Mouse (Mus musculus): ENCODE measurements around the gene Mdm4. TPM values are rescaled to one million over a fixed set of nuclear protein-coding genes. Genes with fewer than 3 reads are reported as not detected.

Gene Mdm4
- polyA plus RNA-seq, 1 experiment from 2014 or later: 30.0 TPM

GRCm38 (mm10) chr1:133069275-133070120, 39.1 kb upstream of the Mdm4 start:
- Histone ChIP-seq H3K4me1 (replicated peaks) (peaks cover 55% of the 10 kb centered on the region), H3K4me3 (no peak overlapping the region), H3K4me2 (no peak overlapping the region), H3K27me3 (no peaks in the 10 kb centered on the region), H3K9me3 (no peaks in the 10 kb centered on the region), H3K36me3 (peaks cover 64% of the 10 kb centered on the region), H3K27ac (replicated peaks) (peak overlapping the region; percentile 62), H3K9ac (peak overlapping the region; percentile 31; the same call in 1 of the 2 replicates)
- 83% methylated on average over 12 of the region's 12 CpGs for WGBS
- ATAC-seq (ENCODE audit: low read depth): no peak

- Histone ChIP-seq H3K27ac (replicated peaks) (peak overlapping the region; percentile 62), H3K4me1 (replicated peaks) (peaks cover 51% of the 10 kb centered on the region), H3K4me3 (no peak overlapping the region), H3K4me2 (no peak overlapping the region), H3K27me3 (no peaks in the 10 kb centered on the region), H3K9ac (peak overlapping the region; percentile 43), H3K9me3 (no peaks in the 10 kb centered on the region), H3K36me3 (peaks cover 67% of the 10 kb centered on the region)
- 80% methylated on average over 15 of the region's 15 CpGs for WGBS
- no peak for ATAC-seq (ENCODE audit: low read depth)
Observed at GRCm38 (mm10) chr1:133068669-133069274, 38.4 kb upstream of the Mdm4 start.

GRCm38 (mm10) chr1:133068268-133068667, 37.9 kb upstream of the Mdm4 start:
- no peak overlapping the region for H3K4me3 ChIP-seq
- no peak overlapping the region for H3K4me2 ChIP-seq
- H3K27ac ChIP-seq (replicated peaks): peak overlapping the region; percentile 62
- no peak for ATAC-seq (ENCODE audit: low read depth)
- H3K9ac ChIP-seq: peak overlapping the region; percentile 43; the same call in 1 of the 2 replicates
- peaks cover 70% of the 10 kb centered on the region for H3K36me3 ChIP-seq
- no peaks in the 10 kb centered on the region for H3K27me3 ChIP-seq
- 56% methylated on average over 5 of the region's 5 CpGs for WGBS
- no peaks in the 10 kb centered on the region for H3K9me3 ChIP-seq
- H3K4me1 ChIP-seq (replicated peaks): peaks cover 51% of the 10 kb centered on the region

GRCm38 (mm10) chr1:133063164-133063563, 32.8 kb upstream of the Mdm4 start:
- no peak overlapping the region for H3K9ac ChIP-seq
- WGBS: 93% methylated on average over 6 of the region's 6 CpGs

GRCm38 (mm10) chr1:133060681-133061080, 30.3 kb upstream of the Mdm4 start:
- Histone ChIP-seq H3K4me1 (replicated peaks) (peaks cover 26% of the 10 kb centered on the region), H3K4me2 (no peak overlapping the region), H3K27ac (replicated peaks) (no peak overlapping the region), H3K4me3 (no peak overlapping the region), H3K9ac (no peak overlapping the region), H3K36me3 (peaks cover 30% of the 10 kb centered on the region), H3K9me3 (no peaks in the 10 kb centered on the region), H3K27me3 (no peaks in the 10 kb centered on the region)
- ATAC-seq (ENCODE audit: low read depth): no peak
- 70% methylated on average over 4 of the region's 4 CpGs for WGBS

More at GRCm38 (mm10) chr1:133063164-133063563, 32.8 kb upstream of the Mdm4 start:
- Histone ChIP-seq H3K4me2 (no peak overlapping the region), H3K27me3 (no peaks in the 10 kb centered on the region), H3K4me3 (no peak overlapping the region), H3K27ac (replicated peaks) (no peak overlapping the region), H3K36me3 (peaks cover 50% of the 10 kb centered on the region), H3K4me1 (replicated peaks) (peaks cover 12% of the 10 kb centered on the region), H3K9me3 (no peaks in the 10 kb centered on the region)
- no peak for ATAC-seq (ENCODE audit: low read depth)

- peaks cover 30% of the 10 kb centered on the region for H3K36me3 ChIP-seq
- no peak overlapping the region for H3K9ac ChIP-seq
- no peak overlapping the region for H3K4me2 ChIP-seq
- no peak for ATAC-seq (ENCODE audit: low read depth)
- H3K27me3 ChIP-seq: no peaks in the 10 kb centered on the region
- H3K9me3 ChIP-seq: no peaks in the 10 kb centered on the region
- H3K27ac ChIP-seq (replicated peaks): no peak overlapping the region
- no peak overlapping the region for H3K4me3 ChIP-seq
- 50% methylated on average over 2 of the region's 2 CpGs for WGBS
- H3K4me1 ChIP-seq (replicated peaks): peaks cover 32% of the 10 kb centered on the region
Observed at GRCm38 (mm10) chr1:133059592-133059991, 29.2 kb upstream of the Mdm4 start.

- no peak for ATAC-seq (ENCODE audit: low read depth)
- Histone ChIP-seq H3K9me3 (no peaks in the 10 kb centered on the region), H3K27ac (replicated peaks) (0 out of 2 replicates have a peak overlapping the region, but pooled peaks have one; percentile 33), H3K4me1 (replicated peaks) (peaks cover 49% of the 10 kb centered on the region), H3K4me3 (no peak overlapping the region), H3K36me3 (peaks cover 12% of the 10 kb centered on the region), H3K9ac (0 out of 2 replicates have a peak overlapping the region, but pooled peaks have one; percentile 22), H3K27me3 (no peaks in the 10 kb centered on the region), H3K4me2 (no peak overlapping the region)
- WGBS: 69% methylated on average over 7 of the region's 7 CpGs
Observed at GRCm38 (mm10) chr1:133057345-133058034, 27.1 kb upstream of the Mdm4 start.

- WGBS: 73% methylated on average over 8 of the region's 8 CpGs
- no peaks in the 10 kb centered on the region for H3K27me3 ChIP-seq
Observed at GRCm38 (mm10) chr1:133054326-133054725, 24.0 kb upstream of the Mdm4 start.

GRCm38 (mm10) chr1:133053034-133053433, 22.7 kb upstream of the Mdm4 start:
- WGBS: 38% methylated on average over 5 of the region's 5 CpGs
- H3K9me3 ChIP-seq: no peaks in the 10 kb centered on the region
- no peak overlapping the region for H3K4me2 ChIP-seq
- H3K27ac ChIP-seq (replicated peaks): no peak overlapping the region
- no peaks in the 10 kb centered on the region for H3K36me3 ChIP-seq
- peaks cover 80% of the 10 kb centered on the region for H3K4me1 ChIP-seq (replicated peaks)
- no peak overlapping the region for H3K9ac ChIP-seq
- ATAC-seq (ENCODE audit: low read depth): 0 out of 2 replicates have a peak, but pooled peaks have one; percentile 20
- H3K4me3 ChIP-seq: no peak overlapping the region
- no peaks in the 10 kb centered on the region for H3K27me3 ChIP-seq

More at GRCm38 (mm10) chr1:133054326-133054725, 24.0 kb upstream of the Mdm4 start:
- Histone ChIP-seq H3K4me2 (no peak overlapping the region), H3K4me1 (replicated peaks) (peaks cover 72% of the 10 kb centered on the region), H3K27ac (replicated peaks) (no peak overlapping the region), H3K9ac (no peak overlapping the region), H3K36me3 (no peaks in the 10 kb centered on the region), H3K4me3 (no peak overlapping the region), H3K9me3 (no peaks in the 10 kb centered on the region)
- no peak for ATAC-seq (ENCODE audit: low read depth)

GRCm38 (mm10) chr1:133051829-133052228, 21.5 kb upstream of the Mdm4 start:
- Histone ChIP-seq H3K9me3 (no peaks in the 10 kb centered on the region), H3K4me1 (replicated peaks) (peaks cover 80% of the 10 kb centered on the region), H3K27me3 (no peaks in the 10 kb centered on the region), H3K9ac (no peak overlapping the region), H3K4me3 (no peak overlapping the region), H3K27ac (replicated peaks) (no peak overlapping the region), H3K36me3 (no peaks in the 10 kb centered on the region), H3K4me2 (no peak overlapping the region)
- ATAC-seq (ENCODE audit: low read depth): no peak
- whole genome bisulfite sequencing: 89% methylated on average over 2 of the region's 2 CpGs

GRCm38 (mm10) chr1:133050001-133050431, 19.7 kb upstream of the Mdm4 start:
- Histone ChIP-seq H3K27ac (replicated peaks) (no peak overlapping the region), H3K9me3 (no peaks in the 10 kb centered on the region), H3K36me3 (no peaks in the 10 kb centered on the region), H3K4me2 (peak overlapping the region; percentile 14; the same call in 1 of the 2 replicates), H3K27me3 (no peaks in the 10 kb centered on the region), H3K4me3 (no peak overlapping the region), H3K4me1 (replicated peaks) (peaks cover 77% of the 10 kb centered on the region), H3K9ac (peak overlapping the region; percentile 52)
- WGBS: 26% methylated on average over 11 of the region's 11 CpGs
- ATAC-seq (ENCODE audit: low read depth): no peak

GRCm38 (mm10) chr1:133048690-133049089, 18.3 kb upstream of the Mdm4 start:
- Histone ChIP-seq H3K4me1 (replicated peaks) (peaks cover 71% of the 10 kb centered on the region), H3K36me3 (no peaks in the 10 kb centered on the region), H3K27ac (replicated peaks) (0 out of 2 replicates have a peak overlapping the region, but pooled peaks have one; percentile 46), H3K27me3 (no peaks in the 10 kb centered on the region), H3K9me3 (no peaks in the 10 kb centered on the region), H3K4me3 (no peak overlapping the region), H3K4me2 (peak overlapping the region; percentile 84), H3K9ac (peak overlapping the region; percentile 57)
- 26% methylated on average over 2 of the region's 2 CpGs for WGBS
- no peak for ATAC-seq (ENCODE audit: low read depth)

Data from neural tube, embryonic 13.5 days (tissue).